Mouse (Mus musculus) heart, adult 9 months (tissue): ENCODE results near the gene Gm43552.
A peak's percentile ranks its signal among the peaks of the same experiment; 100 is the strongest.

Experiments used
- DNase-seq, 2 experiments: peaks; one replicate each; pipeline ENCODE4 v3.0.0; 2022; ENCODE audit warnings: low spot score in 2 of 2

Gm43552 gene

GRCm38 (mm10) chr5:65438041-65438440 lies 54.6 kb downstream of the Gm43552 start:
- DNase-seq = no peak

DNA sequence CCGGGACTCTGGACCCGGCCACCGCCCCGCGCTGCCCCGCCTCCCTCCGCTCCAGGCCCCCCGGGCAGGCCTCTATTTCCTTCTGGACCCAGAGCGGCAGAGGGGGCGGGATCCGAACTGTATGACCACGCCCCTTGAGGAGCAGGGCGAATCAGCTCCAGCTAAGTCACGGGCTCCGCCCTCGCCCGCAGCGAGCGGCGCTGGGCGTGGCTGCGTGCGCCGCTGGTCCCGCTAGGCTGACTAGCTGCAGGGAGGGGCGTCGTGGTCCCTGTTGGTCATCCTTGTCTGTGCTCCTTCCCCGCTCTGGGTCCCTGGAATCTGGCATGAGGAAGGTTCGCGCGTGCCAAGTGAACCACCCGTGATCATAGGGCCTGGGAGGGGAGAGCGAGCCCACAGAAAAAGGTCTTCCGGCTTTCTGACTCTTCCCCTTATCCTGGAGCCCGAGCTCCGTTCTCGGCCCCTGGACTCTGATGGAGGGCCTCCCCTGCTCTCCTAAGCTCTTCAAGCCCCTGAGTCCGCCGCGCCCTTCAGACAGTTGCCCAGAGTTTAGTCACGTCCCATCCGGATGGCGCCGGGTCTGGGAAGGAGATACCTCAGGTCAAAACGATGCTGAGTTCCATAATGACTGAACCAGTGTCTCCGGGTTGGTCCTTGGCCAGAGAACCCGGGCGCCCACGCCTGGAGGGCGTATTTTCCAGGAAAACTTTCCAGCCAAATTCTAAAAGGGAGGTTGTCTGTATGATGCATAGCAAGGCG lies 56.6 kb downstream of the Gm43552 start, which contains the start of gene Ugdh:
Gene Ugdh (minus strand): TSS at position 144 of the 756 bp plus-strand sequence.
- DNase-seq = peak; percentile 97 to 98

- no peak for DNase-seq
Observed at GRCm38 (mm10) chr5:65435363-65435805, 57.2 kb downstream of the Gm43552 start.

DNA sequence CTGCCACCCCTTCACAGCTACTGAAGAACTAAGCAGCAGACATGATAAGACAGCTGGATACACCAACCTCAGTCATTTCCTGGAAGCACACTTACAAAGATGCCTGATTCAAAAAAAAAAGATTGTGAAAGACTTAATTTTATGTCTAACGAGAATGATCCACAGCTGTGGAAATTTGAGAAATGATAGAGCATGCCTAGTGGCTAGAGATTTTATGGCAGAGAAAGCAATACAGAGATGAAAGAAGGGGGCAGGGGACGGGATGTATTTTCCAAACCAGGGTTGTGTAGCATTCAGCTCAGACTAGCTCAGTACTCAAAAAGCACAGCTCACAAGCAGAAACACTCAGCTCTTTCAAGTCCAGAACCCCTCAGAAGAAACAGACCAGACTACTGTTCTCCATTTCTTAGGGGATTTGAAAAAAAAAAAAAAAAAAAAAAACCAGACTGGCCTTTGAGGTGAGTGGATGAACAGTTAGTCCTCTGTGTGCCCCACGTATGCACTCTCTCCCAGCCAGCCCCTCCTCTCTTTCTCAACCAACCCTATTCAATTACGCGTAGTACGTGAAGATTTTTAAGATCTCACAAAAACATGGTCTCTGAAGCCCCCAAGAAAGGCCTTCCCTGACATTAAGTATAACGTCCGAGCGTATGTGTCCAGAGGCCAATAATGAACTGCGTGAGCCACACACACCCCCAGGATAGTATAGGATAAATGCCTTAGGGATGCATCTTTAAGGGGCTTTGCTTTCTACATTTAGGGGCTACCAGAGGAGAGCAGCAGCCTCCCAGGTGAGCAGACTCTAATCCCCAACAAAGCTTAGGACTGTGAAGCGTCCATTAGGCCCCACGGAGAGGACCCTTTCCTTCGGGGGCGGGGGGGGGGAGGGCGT lies 57.9 kb downstream of the Gm43552 start:
- peak in 1 of 2 experiments; percentile 17 for DNase-seq

- no peak for DNase-seq
Observed at GRCm38 (mm10) chr5:65429441-65429840, 63.2 kb downstream of the Gm43552 start.

GRCm38 (mm10) chr5:65428321-65428720 lies 64.3 kb downstream of the Gm43552 start:
- DNase-seq = no peak

- no peak for DNase-seq
Observed at GRCm38 (mm10) chr5:65425251-65425650, 67.4 kb downstream of the Gm43552 start.

- no peak for DNase-seq
Observed at GRCm38 (mm10) chr5:65424215-65424614, 68.4 kb downstream of the Gm43552 start.

DNA sequence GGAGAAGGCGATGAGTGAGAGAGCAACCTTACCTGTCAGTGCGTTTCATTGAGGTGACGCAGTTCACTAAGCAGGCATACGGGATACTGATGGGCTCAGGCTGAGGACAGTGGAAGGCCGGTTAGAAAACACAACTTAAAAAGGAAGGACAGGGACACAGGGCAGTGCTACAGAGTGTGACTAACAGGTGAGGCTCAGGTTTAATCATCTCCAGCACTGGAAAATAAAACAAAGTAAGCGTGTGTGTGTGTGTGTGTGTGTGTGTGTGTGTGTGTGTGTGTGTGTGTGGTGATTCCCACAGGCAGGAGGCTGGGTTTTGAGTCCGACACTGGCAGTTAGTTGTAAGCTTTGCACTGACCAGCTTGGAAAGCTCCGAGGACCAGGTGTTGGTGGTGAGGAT lies 69.8 kb downstream of the Gm43552 start:
- DNase-seq = no peak

- DNase-seq = no peak
Observed at GRCm38 (mm10) chr5:65420822-65421221, 71.8 kb downstream of the Gm43552 start.

DNA sequence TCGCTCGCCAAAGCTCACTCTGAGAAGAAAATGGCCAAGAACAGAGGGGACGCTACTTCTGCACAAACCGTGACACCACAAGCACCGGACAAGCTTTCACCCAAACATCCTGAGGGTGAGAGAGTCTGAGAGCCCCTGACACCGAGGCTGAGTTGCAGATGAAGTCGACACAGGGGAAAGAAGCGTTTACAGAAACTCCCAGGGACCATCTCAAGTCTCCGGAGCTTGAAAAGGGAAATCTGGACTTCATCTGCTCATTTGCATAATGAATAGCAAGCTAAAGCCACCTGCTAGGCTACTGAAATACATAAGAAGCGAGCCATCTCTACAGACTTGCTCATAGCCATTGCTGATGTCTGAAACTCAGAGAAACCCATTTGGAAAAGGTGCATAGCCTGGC lies 73.5 kb downstream of the Gm43552 start:
- no peak for DNase-seq

- peak; percentile 19 to 33 for DNase-seq
Observed at GRCm38 (mm10) chr5:65415653-65416458, 76.8 kb downstream of the Gm43552 start.

GRCm38 (mm10) chr5:65407989-65408388 lies 84.6 kb downstream of the Gm43552 start:
- DNase-seq = no peak

- DNase-seq = peak; percentile 64 to 83
Observed at GRCm38 (mm10) chr5:65401251-65401994, 91.2 kb downstream of the Gm43552 start.

- no peak for DNase-seq
Observed at GRCm38 (mm10) chr5:65394425-65394824, 98.2 kb downstream of the Gm43552 start.

- DNase-seq = no peak
Observed at GRCm38 (mm10) chr5:65391753-65392152, 100.9 kb downstream of the Gm43552 start.

GRCm38 (mm10) chr5:65390648-65391644 lies 101.7 kb downstream of the Gm43552 start, which contains the start of the genes Rpl9 and Lias:
Gene Rpl9, minus strand, starts transcription at chr5:65391444.
Gene Lias, plus strand, starts transcription at chr5:65391497.
- DNase-seq = peak; percentile 98

DNA sequence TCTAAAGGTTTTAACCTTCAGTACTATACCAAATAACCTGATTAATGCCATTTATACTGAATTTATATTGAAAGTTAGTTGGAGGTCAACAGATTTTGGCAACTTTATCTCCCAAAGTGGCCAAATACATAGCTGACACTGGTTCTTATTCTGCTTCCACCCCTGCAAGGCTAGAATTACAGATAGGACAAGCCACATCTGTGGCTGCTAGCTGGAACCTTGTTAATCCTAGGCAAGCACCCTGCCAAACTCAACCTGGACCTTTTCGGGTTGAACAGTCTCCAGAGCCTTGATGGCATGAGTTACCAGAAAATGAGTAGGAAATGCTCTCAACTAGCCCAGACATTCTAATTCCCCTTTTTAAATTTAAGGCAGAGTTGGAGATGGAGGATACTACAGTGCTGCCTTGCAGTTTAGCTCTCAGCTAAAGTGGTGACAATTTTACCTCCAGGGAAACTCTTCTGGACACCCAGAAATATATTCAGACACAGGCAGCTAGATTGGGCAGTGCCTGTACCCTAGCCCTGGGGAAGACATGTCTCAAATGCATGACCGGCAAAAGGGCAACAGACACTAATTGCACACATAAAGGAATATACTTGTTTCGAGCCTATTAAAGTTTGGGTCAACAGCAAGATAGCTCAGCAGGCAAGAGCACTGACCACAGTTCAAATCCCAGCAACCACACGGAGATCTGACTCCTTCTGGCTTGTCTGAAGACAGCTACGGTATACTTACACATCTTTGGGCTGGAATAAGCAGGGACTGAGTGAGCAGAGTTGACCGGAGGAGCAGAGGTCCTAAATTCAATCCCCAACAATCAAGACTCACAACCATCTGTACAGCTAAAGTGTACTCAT lies 105.4 kb downstream of the Gm43552 start:
- no peak for DNase-seq

- DNase-seq = no peak
Observed at GRCm38 (mm10) chr5:65385704-65386103, 106.9 kb downstream of the Gm43552 start.
